Mouse (Mus musculus) heart, adult 18-20 months (tissue): ENCODE data around the gene Akap8l. TPM values are rescaled to one million over a fixed set of nuclear protein-coding genes. Genes with fewer than 3 reads are reported as not detected.

ENCODE experiments used
- DNase-seq, 2 experiments: peaks; one replicate each; pipeline ENCODE4 v3.0.0; 2021 to 2022; ENCODE audit warnings: mixed read lengths in 1 of 2
- total RNA-seq, 2 experiments: library from RNA; stranded (reverse); gene quantifications; 2 replicates each; pipeline ENCODE4 v1.2.3; 2021

The Akap8l gene
- total RNA-seq, 2 experiments from 2014 or later, result 39.1 to 44.6 TPM

DNA sequence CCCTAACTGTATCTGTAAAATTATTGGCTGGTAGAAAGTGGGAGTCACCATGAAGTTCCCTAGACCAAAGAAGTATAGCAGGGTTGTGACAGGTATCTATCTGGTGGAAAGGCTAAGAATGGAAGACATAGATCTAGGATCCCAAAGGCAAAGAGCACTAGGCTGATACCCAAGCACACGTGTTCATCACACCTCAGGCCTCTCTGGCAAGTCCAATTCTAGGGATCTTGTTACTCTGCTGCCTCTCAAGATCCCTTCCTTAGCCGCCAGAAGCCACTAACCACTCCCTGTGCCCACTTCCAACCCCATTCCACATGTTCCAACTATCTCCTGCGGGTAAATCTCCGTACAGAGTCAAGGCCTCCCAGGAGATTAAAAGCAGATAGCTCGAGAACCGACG lies 30.5 kb downstream of the Akap8l start:
- DNase-seq, result no peak

DNA sequence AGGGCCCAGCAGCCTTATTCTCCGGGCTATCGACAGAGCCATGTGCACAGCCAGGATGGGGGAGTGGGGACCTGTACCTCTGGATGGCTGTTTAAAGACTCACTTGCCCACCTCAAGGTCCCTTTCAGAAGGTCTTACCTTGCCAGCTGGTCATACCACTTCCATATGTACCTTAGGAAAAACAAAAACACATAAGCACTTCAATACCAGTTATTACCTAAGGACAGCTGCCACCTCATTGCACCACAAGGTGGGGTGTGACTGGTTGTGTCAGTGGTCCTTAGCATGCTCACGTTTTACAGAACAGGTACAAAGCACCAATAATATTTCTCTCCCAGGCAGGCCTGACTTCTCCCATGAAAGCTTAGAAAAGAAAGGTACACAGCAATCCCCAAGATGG lies 32.7 kb downstream of the Akap8l start:
- DNase-seq, result no peak

DNA sequence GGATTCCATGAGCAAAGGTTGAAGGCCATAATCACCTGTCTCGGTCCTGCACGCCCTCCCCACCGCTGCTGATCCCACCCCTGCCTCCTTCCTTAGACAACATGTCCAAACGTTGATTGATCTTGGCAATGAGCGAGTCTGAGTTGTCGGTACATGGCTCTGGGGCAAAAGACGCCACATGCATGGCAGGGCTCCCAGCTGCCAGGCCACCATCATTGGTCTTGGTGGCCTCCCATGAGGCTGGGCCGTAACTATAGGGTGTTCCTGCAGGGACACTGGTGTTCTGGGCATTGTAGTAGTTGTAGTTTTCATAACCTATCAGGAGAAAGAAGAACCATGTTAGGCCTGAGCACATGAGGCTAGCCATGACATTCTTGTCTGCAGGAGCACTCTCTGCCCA lies 33.4 kb downstream of the Akap8l start:
- no peak for DNase-seq

DNA sequence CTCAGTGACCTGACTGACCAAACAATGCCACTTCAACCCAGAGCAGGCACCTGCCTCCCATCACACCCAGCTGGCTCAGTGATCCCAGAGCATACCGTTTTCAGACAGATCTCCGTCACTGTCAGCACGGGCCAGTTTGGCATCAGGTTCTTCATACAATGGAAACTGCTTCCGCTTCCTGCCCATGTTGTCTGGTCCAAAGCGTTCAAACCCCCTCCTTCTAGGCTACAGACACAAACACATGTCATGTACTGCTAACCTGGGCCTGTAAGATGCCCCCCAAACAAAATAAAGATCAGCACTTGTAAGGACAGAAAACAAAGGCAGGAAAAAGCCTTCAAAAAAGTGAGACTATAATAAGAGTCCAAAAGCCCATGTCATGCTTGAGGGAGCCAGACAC lies 34.8 kb downstream of the Akap8l start:
- DNase-seq, result no peak

DNA sequence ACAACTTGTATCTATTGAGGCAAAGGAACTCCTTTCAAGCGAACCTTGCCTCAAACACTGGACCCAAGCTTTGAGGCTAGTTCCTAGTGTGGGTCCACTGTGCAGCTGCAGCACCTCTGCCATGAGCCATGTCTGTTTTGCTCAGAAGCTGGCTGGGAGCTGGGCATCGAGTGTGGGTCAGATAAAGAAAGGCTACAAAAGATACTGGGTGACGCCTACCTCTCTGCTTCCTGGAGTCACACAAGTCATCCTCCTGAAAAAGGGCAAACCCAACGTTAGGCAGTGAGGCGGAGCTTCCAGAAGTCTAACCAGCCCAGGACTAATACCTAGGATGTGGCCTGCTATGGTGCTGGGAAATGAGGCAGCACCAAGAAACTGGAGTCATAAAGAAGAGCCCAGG lies 36.5 kb downstream of the Akap8l start:
- no peak for DNase-seq

DNA sequence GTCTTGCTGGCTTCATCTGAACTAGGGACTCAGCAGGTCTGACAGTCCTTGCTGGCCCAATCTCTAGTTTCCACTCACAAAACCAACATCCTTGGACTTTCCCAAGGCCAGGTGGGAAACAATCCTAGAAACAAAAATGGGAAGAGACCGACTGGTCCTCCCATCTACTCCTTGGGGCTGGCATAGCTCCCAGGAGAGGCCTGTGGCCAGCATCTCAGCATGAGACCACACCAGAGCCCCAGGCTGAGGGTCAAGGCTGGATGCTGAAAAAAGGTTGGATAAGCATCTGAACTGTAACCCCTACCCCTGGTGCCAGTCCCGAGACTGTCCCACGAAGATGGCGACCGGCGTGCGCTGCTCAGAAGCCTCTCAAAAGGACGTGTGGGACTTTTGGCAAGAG lies 37.6 kb downstream of the Akap8l start:
- DNase-seq, result no peak

DNA sequence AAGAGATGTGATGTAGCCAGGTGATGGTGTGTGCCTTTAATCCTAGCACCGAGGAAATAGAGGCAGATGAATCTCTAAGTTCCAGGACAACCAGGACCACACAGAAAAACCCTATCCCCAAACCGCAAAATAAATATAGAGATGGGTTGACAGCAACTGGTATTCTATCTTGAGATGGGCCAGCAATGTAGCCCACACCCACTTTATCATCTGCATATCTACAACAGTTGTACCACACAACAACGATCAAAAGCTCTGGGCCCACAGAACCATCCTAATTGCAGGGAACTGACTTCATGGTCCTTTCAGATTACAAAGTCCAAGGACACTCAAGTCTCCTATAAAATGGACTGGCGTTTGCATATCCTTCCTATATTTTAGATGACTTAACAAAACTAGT lies 42.4 kb downstream of the Akap8l start:
- no peak for DNase-seq

DNA sequence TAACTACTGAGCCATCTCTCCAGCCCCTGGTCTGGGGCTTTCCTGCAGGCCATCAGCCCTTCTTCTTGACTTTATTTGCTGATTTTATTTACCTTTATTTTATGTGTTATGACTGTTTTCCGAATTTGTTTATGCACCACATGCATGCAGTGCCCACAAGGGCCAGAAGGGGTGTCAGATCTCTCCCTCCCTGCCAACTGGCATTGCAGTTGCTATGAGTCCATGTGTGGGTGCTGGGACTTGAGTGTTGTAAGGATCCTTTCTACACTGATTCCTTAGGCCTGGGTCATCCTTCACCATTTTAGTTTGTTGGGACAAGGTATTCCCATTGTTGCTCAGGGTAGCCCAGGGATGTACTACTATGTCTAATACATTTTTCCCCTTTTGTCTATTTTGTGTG lies 52.3 kb downstream of the Akap8l start:
- no peak for DNase-seq

DNA sequence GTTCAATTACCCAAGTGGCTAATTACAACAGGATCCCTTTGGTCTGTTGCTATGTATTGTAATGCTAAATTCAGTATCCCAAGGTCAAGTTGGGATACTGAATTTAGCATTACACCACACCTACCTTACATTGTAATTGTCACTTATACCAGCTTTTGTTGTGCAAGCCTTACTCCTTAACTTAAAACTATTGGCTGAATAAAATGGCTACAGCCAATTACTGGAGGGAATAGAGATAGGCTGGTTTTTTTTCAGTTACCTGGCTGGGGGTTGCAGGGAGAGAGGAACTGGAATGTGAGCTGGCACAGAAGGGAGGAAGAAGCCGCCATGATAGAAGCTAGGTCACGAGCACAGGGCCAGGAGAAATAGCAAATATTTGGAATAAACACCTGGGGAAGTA lies 54.5 kb downstream of the Akap8l start:
- DNase-seq, result no peak

DNA sequence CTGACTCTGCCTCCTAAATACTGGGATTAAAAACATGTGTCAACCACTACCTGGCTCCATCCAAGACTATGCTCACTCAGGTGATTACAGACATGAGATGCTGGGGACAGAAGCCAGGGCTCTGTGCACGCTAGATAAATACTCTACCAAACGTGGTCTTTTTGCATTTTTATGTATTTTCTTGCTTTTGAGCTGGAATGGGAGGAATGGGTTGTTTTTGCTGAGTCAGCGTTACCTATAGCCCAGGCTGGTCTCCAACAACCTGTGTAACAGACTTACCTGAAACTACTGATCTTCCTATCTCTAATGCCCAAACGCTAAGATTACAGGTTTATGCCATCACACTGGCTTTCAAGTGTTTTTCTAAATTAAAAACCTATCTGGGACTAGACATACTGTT lies 55.2 kb downstream of the Akap8l start:
- DNase-seq, result no peak

DNA sequence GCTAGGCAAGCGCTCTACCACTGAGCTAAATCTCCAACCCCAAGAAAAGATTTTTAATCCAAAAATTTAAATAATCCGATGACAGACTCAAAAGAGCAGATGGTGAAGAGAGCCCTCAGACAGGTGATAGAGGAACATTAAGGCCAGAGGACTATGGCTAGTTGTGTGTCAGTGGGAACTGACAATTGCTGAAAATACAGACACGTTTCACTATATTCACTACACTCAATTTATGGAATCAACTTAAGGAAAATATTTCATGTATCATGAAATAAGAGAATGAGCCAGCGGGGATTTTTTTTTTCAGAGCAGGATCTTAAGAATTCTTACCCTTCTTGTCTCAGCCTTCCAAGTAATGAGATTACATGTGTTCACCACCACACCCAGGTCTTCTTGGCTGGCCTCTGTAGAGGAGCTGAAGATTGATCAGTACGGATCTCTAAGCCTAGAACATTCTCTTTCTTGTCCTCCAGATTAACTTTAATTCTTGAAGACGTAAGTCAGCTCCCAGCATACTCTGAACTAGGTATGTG lies 65.2 kb downstream of the Akap8l start:
- DNase-seq, result no peak

DNA sequence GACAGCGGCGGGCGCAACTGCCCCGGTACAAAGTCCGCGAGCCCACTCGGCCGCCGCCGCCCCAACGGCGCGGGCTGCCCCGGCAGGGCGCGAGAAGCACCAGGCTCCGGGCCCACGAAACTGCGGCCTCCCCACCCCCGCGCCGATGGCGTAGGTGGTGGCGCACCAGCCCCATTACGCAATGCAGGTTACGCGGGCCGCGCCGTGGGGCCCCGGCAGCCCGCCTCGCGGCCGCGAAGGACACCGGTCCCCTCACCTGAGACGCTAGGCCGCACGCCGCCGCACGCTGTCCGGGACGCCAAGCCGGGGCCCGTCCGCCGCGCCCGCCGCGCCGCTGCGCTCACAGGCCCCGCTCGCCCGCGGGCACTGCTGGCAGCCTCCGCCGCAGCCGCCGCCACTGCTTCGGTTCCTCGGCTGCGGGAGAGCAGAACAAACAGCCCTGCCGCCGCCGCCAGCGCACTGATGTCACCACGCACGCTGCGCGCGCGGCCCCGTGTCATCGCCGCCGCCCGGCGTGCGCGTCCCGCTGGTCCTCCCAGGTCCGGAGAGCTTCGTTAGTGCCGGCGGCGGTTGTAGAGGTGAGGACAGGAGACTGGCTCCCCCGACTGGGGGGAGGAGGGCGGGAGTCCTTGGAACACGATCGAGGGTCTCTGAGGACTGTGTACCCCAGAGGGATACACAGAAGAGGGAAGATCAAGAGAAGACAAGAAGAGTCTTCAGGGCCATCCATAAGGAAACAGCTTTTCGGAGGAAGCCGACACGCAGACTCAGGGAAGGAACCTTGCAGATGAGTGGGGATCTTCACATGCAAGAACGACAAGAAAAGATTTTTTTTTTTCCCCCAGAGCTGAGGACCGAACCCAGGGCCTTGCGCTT lies 65.9 kb downstream of the Akap8l start, which contains the start of gene Brd4:
Brd4 (minus strand) TSS at position 461 of the 876 bp plus-strand sequence.
- DNase-seq, result peak; percentile 92 to 94

DNA sequence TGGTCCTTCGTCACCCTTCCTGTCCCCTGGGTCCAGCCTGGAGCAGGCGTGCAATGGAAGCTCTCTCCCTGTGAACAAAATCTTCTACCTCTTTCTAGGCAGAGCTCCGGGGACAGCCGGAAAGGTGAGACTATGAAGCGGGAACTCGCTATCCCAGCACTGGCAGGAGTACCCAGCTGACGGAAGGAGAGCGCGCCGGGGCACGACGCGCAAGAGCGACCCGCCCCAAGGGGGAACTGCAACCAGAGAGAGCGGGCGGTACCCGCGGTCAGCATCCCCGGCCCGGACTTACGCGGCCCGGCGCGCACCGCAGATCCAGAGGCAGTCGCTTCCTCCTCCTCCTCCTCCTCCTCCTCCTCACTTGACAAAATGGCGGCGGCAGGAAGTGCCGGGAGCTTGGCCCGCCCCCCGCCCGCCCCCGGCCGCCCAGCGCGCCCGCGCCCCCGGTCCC lies 66.6 kb downstream of the Akap8l start:
- peak; percentile 69 to 70 for DNase-seq

DNA sequence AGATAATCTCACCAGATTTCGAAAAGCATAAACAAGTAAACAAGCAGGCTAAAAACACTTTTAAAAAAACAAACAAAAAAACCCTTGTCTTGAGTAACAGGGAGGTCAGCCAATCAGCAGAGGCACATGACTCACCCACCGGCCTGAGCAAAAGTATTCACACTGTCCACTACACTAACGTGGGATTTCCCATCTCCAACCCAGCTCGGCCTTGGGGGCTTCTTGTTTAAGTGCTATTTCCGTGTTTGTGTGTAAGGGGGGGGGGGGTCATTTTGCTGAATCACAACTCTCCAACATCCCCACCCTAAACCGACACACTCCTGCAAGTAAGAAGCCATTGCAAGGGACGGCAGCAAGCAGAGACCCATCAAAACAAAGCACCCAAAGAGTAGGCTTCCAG lies 67.1 kb downstream of the Akap8l start:
- DNase-seq, result peak; percentile 28 to 45

DNA sequence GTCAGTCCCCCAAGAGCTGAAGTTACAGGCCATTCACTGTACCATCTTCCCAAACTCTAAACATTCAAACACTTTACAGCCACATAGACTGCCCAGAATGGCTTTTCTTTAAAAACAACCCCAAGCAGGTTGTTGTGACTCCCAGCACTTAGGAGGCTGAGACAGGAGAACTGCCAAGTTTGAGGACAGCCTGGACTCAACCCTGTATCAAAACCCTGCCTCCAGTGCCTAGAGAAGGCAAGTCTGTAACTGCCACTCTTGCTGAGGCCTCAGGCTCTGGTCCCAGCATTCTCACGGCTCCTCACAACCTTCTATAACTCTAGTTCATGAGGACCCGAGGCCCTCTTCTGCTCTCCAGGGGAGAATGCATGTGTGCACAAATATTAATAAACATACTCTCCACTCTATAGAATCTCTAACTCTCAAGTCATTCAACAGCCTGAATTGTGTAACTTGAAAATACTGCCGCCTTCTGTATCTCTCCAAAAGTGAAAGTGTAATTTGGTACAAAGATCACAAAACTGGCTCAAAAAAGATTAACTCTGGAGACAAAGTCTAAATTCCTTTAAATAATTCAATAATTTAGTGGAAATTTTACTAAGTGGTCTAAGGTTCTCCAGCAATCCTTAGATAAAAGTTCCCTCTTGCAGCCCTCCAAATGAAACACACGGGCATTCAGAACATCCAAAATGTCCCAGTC lies 68.6 kb downstream of the Akap8l start:
- no peak for DNase-seq

DNA sequence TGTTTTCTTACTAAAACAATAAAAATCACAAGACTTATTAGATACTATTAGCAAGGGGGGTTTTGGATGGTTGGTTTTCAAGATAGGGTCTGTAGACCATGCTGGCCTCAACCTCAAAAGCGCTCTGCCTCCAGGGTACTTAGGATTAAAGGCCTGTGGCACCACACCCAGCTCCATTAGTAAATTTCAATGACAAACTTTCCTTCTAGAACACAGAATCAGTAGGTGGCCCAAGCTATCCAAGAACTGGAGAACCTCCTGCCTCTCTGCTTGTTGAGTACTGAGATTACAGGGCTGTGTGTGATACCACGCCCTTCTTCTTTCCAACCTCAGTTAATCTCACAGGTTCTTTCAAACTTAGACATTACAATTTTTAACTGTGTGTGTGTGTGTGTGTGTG lies 69.3 kb downstream of the Akap8l start:
- no peak for DNase-seq

DNA sequence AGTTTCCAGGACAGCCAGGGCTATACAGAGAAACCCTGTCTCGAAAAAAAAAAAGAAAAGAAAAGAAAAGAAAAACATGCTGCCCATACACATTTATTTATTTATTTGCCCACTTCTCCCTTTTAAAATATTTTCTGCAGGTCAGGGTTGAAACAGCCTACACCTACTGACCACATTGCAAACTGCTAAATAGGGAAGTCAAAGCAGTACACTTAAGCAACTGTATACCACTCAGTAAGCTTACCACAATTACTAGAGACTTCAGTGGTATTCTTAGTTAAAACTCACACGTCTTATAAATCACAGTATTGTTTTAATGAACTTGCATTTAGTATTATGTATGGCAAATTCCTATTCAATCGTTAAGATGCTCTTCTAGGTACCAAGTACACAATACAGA lies 69.8 kb downstream of the Akap8l start:
- no peak for DNase-seq

DNA sequence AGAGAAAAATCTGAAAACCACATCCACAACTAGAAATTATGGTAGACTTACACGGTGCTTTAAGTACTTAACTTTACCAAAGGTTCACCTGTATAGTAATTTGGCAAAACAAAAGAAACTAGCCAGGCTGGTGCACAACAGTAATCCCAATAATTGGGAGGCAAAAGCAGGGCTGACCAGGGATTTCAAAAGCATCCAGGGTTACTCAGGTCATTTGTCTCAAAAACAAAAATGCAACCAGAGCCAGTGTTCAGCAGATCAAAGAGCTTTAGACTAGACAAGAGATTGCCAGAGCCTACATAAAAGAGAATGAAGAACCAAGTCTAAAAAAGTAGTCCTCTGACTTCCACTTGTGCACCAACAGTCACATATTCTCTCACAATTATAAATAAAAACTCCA lies 73.2 kb downstream of the Akap8l start:
- no peak for DNase-seq

DNA sequence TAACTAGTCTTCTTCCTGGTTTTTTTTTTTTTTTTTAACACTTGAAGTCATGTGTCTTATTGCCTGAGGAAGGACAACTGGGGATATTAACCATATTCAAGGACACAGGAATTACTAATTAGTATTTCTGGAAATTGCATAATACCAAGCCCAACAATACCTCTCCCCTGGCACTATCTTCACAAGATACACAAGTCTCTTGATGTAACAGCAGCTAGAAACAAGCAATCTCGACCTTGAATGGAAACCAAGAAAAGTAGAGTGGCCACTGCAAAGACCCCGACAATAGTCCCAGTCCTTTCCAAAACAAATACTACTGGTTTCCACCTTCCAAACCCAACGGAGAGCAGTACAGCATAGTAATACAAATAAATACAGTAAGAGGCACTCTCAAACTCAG lies 74.8 kb downstream of the Akap8l start:
- DNase-seq, result no peak
